Mouse (Mus musculus) telencephalon, adult 2 months (tissue): Measurements from ENCODE around the gene Tgm3.

Source experiments
- DNase-seq: peaks from one replicate; pipeline ENCODE4 v3.0.0-alpha.2; 2011; ENCODE audit warnings: low read depth, low spot score

Gene Tgm3

DNA sequence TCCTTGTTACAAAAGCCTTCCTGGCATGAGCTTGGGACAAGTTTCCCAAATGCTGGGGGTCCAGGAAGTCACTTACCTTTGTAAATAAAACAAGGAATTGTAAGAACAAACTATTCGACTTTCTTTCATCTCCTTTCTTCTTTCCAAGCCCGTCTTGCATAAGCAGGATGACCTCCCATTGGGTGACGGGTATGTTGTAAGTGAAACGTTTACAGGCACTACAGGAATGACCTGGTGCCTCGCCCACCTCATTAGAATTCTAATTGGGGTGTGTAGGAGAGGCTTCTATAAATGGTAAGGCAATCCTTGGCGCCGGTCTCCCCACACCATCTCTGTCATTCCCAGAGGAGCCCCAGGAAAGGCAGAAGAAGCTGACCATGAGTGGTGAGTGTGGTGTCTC is at the start of gene Tgm3:
Gene Tgm3, plus strand, starts transcription at position 324 of the 400 bp plus-strand sequence.
- DNase-seq: no peak

DNA sequence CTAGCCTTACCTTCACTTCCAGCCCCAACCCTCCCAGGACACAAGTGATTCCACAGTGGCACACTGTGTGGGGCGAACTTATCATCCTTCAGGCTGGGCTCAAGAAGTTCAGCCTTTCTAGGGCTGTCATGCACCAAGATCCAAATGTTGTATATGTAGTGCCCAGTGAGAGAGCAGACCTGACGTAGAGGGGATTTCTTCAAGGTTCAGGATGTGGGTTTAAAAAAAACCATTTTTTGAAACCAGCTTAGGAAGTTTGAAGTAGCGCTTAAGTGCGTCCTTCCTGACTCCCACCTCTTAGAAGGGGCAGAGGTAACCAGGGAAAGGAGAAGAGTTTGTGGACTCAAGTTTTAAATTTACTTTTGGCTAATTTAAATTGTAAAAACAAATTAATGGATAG is 31.5 kb upstream of the Tgm3 start:
- no peak for DNase-seq

DNA sequence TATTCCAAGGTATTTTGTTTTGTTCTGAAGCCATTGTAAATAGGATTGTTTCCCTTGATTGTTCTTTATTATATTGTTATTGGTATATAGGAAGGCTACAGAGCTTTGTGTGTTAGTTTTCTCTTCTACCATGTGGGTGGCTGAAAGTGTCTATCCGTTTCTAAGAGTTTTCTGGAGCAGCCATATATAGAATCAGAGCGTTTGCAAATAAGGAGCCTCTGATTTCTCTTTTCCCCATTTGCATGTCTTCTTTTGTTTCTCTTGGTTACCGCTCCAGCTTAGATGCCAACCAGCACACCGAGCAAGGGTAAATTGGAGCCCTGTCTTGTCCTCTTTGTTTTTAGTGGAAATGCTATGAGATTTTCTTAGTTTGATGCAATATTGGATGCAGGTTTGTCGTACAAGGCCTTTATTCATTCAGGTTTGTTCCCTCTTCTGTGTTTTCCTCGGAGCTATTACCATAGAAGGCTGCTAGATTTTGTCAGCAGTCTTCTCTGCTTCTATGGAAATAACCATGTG is 24.6 kb upstream of the Tgm3 start:
- peak; percentile 55 for DNase-seq

DNA sequence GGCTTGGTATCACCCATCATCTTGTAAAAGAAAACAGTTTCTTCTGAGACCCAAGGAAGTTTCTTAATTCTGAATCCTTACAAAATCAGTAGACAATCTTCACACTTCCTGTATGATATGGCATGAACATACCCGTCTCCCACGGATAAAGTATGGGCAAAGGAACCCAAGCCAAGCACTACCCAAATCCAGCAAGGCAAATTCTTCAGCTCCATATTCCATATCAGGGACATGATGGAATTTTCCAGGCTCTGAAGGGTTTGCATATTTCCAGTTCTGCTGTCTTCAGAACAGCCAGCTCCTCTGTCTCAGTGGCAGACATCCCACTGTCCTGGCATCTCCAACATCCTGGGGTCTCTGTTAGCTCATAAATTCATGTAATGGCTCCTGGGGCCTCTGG is 22.5 kb upstream of the Tgm3 start:
- peak; percentile 34 for DNase-seq

DNA sequence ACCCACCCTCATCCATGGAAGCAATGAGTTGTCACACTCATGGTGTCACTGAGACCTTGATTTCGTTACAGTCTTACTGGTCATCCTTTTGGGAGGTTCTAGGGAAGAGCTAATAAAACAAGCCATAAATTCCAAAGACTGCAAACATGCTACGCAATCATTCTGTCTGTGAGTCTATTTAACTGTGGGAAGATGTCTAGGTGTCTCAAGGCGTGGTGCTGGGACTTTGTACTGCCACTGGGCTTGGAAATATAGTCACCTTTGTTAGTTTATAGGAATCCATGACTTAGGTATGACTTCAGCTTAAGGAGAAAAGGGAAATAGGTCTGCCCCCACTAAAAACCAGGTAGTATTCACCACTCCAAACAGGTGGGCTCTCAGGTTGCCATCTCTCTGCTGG is 17.7 kb upstream of the Tgm3 start:
- DNase-seq: no peak

DNA sequence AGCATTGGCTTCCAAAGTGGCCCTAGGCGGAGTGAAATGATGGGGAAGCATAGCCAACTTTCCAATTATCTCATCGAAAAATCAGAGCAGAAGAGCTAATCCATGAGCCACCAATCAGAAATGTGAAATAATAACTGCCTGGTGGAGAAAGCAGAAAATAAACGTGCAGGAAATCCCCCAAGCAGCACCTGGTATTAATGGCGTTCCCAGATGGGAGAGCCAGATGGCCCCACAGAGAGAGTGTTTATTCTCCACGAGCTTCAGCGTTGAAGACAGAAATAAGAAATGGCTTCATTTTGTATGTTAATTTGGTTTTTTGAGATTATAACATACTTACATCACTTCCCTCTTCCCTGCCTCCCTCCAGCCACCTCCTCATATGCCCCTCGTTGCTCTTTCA is 13.7 kb upstream of the Tgm3 start:
- DNase-seq: peak; percentile 64

DNA sequence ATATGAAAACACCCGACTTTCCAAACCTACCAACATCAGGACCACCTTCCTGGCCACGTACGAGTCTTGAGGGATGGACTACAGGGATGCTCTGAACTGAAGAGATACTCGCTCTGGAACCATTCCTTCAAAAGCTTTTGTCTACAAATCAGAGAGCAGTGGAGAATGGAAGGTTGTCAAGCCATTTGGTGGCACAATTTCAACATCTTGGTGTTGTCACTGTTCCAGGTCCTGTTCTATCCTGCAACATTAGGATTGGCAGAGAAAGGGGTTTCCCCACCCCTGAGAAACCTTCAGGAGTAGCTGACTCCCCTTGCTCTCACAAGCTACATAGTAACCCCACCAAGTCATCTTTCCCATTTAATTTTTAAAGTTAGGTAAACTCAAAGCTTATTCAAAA is 12.9 kb upstream of the Tgm3 start:
- DNase-seq: no peak

DNA sequence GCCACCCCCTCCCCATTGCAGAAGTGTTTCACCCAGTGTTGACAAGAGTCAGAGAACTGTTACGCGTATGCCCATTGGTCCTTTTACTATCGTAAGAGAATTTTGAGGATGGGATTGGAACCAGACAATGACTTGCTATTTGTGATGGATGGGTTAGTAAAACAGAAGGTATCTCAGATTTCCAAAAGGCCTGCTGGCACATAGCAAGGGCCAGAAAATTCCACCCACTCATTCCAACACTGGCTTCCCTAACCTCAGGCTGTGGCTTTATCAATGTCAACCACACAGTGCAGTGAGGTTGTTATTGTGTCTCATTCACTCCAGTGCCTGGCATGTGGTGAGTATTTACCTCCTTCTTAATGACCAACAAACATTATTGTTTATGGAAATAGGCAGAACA is 11.5 kb upstream of the Tgm3 start:
- DNase-seq: no peak

DNA sequence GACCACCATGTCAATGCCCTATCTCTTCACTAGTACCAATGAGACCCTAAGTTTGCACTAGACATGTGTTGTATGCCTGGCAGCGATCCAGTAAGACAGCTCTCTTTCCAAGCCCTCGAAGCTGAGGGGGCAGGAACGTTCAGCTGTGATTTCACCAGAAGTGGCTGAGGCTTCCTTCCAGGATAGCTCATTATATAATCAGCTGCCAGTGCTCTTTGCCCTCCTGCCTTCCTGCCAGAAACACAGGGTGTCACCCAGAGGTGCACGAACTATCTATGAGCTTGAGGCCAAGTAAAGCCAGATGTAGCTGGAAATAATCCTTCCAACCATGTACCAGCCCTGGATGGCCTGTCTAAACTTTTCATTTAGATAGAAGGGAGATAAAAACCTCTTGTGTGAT is 8.1 kb upstream of the Tgm3 start:
- DNase-seq: no peak

DNA sequence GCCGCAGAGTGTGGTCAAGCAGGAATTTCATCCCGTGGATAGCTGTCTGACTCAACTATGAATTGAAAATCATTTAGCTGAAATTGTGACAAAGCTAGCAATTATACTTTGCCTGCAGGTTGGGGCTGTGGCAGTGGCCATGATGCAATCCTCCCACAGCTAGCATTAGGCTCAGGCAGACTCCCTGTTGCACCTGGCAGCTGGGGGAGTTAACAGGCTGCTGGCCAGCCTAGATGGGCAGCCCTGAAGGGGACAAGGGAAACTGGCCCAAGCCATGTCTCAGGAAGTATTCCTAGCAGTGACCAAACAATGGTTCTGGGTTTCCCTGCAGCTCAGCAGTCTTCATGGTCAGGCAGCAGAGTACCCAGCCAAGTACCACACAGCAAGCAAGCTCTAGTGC is 2.8 kb upstream of the Tgm3 start:
- DNase-seq: no peak

DNA sequence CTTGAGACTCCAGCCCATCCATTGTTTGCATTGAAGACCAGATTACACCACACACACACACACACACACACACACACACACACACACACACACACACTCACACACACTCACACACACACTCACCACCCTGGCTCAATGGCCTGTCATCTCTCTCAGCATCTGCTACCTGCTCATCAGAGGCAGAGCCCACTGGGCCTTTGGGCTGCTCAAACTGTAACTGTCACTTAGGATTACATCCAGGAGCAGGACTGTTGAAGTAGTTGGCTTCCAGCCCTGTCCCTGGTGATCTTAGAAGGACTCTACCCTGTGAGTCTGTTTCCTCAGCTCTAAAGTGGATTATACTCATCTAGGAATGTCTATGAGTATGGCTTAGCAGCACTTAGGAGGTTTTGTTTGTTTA is 1.5 kb downstream of the Tgm3 start:
- no peak for DNase-seq

DNA sequence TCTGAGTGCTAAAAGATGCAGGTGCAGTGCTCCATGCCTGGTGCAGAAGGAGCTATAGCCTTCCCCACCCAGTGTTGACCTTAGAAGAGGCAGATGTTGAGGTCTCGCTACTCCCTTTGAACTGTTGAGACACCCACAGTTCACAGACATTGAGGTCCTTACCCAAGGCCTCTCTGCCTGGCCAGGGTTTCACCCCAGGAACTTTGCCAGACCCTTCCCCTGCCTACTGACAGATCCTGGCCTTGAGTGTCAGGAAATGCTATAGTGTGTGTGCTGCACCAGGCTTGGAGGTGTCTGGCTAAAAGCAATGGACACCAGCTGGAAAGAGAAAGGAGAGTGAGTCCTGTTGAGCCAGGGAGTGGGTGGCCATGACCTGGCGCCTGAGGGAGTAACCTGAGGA is 3.0 kb downstream of the Tgm3 start:
- no peak for DNase-seq

DNA sequence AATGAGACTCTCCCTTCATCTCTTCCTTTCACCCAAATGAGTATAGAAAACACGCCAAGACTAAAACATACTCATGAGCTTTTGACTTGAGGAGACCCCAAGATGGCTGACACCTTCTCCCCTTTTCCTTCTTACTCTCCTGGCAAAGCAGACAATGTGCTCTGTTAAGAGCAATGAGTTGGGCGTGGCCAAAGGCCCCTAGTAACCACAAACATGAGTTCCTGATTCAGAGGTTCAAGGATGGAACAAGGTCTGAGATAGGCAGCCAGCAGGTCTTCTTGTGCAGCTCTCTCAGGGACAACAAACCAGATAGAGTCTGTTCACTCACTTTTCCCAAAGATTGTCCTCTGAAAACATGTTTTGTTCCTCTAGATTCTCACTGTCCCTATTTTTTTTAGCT is 5.9 kb downstream of the Tgm3 start:
- DNase-seq: no peak

DNA sequence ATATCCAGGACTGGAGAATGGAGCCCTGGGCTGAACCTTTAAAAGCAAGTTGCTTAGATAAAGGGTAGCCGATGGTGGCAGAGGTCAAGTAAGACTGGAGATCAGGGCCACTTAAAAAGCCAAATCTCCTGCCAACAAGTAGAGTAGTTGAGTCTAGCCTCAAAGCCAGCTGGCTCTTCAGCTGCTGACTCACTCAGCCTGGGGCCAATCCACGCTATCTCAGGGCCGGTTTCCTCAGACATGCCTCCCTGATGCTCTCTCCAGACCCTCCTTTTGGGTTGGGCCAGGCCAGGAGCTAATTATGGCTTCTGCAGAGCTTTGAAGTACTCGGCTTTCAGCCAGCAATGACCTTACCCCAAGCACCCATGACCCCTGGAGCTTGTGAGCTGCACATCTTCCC is 15.7 kb downstream of the Tgm3 start:
- no peak for DNase-seq

DNA sequence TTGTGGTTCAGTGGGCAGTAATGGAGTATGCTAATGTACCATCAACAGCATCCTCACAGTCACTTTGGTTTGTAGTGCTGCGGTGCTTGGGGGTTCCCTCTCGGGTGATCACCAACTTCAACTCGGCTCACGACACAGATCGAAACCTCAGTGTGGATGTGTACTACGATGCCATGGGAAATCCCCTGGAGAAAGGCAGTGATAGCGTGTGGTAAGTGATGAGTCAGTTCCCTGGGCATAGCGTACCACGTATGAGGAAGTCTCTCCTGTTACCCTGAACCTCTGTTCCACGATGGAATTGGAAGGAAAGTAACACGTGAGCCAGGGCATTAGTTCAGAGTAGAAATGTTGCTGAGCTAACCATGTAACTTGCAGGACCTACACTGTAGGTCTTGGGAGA is 17.7 kb downstream of the Tgm3 start:
- DNase-seq: no peak

DNA sequence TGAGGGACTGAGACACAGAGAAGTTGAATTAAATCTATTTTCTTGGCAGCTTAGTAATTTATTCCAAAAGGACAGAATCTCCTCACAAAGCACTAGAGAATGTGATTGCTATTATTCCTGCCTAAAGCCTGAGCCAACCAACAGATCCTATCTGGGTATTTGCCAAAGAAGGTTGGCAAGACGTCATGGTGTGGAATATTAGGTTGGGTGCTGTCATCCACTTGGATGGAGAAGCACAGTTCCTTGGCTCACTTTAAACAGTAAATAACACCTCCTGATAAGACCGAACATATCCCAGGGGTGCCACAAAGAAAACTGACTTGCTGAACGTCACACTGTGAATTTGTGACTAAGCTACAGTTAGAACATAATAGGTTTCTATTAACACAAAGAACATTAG is 20.5 kb downstream of the Tgm3 start:
- no peak for DNase-seq

DNA sequence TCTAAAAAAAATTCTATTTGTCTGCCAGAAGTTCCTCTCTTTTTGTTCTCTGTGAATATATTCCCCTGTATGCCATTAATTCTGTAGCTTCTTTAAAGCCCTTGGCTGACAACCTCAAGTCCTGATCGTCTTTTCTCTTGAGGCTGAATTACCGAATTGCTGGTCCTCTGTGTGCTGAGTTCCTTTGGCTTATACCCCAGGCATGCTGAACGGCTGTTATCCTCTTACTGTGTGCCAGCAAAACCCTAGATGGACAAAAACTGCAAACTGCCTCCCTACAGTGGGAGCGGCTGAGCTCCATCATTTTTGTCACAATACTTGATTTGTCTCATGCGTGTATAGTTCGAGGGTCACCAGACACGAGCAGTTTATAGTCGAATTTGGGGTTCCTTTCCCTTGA is 24.7 kb downstream of the Tgm3 start:
- no peak for DNase-seq

DNA sequence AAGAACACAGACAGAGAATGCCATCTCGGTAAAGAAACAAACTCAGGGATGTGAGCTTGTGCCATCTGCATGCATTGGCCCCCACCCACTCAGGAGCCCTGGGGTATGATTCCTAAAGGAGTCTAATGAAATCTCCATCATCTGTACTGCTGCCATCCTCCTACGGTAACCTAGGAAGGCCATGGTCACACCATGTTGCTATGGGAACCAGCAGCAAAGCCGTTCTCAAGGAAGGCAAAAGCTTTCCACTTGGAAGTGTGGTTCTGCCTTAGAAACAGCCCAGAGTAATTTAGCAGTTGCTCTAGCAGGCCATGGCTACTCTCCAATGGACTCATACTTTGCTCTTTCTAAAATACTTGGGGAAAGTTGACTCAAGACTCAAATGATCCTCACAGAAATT is 26.8 kb downstream of the Tgm3 start:
- DNase-seq: no peak

DNA sequence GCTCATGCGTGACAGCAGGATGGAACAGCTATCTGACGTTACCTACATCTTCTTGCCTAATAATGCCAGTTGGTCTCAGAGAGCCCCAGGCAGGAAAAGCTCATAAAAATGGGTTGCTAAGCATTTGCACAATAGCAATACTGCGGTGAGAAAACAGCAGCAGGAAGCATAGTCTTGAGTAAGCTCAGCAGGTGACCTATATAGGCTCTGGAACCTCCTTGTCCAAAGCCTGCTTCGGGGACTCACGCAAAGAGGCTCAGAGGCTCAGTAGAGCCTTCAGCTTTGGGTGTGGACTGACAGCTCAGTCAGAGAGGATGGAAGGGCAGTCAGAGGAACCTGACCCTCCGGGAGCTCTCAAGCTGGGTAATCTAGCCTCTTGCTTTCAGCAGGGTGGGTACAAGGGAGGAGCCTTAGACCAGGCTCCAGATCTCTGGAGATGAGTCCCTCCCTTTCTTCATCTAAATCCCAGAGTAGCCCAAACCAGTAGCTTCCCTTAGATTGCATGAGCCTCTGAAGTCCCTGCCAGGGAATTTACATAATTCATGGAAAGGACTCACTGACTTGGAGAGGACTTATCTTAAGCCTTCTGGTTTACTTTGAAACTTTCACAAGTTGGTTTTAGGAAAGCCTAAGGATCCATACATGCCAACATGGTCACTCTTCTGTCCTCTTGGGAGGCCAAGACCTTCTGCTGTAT is 28.2 kb downstream of the Tgm3 start:
- DNase-seq: no peak

DNA sequence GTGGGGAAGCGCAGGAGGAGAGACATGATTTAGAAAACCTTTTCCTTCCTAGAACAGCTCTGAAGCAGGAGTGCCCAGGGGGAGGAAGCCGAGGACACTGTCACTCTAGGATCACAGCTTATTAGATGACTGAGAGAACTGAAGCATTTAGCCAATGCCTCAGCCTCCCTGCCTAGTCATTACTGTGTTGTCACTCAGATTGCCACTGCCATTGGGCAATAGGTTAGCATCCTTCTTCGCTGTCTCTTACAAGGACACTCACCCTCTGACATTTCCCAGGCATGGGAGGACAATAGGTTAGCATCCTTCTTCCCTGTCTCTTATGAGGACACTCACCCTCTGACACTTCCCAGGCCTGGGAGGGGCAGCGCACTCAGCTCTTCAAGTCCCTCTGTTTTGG is 31.7 kb downstream of the Tgm3 start:
- DNase-seq: no peak

DNA sequence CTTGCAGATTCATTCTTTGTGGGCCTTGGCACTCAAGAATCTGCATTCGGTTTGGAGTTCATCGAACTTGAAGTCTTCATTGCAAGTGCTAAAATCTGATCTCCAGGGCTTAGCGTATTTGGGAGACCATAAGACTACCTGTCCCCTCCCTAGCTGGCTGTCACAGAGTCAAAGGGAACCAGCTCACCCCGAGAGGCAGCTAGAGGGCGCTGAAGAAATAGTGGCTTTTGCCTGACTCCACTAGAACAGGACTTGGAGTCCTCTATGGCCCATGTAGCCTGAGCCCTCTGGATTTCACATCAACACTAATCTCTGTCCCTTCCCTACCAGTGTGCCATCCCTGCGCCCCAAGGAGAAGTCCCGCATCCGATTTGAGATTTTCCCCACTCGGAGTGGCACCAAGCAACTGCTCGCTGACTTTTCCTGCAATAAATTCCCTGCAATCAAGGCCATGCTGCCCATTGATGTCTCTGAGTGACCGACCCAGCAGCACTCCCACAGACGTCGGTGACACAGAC is 35.8 kb downstream of the Tgm3 start:
- DNase-seq: no peak

DNA sequence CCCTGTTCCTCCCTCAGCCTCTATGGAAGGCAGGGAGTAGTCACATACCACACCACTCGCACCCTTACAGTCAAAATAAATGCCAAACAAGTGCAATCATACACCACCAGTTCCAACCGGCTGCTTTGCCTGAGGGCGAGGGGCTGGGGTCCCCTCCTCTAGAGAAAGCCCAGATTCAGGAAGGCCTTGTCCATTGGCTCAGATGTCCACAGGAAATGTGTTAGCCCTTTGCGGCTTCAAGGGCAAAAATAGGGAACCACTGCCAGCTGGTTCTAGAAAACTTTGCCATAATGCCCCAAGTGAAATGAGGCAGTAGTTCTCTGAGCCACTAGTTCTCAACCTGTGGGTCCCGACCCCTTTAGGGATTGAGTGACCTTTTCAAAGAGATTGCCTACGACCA is 36.6 kb downstream of the Tgm3 start:
- no peak for DNase-seq

DNA sequence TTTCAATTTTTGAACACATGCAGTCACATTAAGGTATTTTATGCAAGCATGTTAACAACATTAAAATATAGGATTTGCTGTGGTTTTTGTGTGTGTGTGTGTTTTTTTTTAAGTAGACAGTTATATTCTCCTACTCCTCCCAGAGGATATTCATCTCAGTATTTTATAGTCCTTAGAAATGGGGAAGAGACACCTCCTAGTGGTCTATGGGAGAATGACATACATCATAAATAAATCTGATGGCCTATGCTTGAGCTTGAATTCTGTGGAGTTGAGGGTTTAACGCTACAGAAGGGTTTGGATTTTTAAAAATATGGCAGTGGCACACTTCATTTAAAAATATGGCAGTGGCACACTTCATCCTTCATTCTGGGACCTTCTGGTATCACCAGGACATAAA is 46.0 kb downstream of the Tgm3 start:
- DNase-seq: peak; percentile 68

DNA sequence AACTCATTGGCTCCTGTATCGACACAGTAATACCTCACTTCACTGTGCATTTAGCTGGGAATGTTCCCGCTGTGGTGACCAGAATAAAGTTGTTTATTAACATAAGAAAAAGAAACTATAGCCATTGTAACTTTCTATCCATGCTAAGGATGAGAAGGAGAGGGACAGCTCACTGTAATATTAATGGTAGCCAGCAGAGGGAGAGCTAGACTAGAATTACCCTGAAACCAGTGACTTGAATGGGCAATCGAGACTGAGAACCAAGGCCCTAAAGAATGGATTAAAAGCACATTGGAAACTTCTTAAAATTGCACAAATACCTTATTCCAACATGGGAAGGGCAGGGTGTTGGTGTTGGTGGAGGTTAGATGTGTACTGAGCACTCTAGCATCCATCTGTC is 56.1 kb downstream of the Tgm3 start:
- peak; percentile 33 for DNase-seq
